Mouse (Mus musculus) embryo, embryonic 10.5 days (tissue): ENCODE data around the gene Abca12.

Source experiments
- DNase-seq: peaks from one replicate; pipeline ENCODE4 v3.0.0-alpha.2; 2015; ENCODE audit warnings: low spot score

Gene Abca12

GRCm38 (mm10) chr1:71414810-71415209 is at the start of gene Abca12:
Abca12 (minus strand) TSS chr1:71414910.
- no peak for DNase-seq

DNA sequence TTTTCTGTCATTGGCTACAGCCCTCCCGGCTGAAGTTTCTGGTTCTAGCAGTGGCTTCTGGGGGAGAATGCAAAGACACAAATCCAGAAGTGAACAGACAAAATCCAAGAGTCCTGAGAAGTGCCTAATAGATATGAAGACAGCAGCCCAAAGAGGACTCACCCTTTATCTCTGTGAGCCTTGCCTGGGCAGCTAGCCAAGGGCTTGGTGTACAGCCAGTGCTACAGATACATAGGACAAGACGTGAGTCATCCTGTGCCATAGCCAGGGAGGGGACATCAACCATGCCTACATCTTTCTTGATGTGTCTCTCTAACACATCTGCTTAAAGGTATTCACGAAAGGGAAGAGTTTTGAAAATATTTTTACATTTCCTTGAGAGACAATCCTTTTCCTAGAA is 43.3 kb upstream of the Abca12 start:
- DNase-seq: no peak

GRCm38 (mm10) chr1:71447424-71447823 is 32.7 kb upstream of the Abca12 start:
- DNase-seq: no peak

GRCm38 (mm10) chr1:71421741-71422333 is 7.1 kb upstream of the Abca12 start:
- DNase-seq: peak; percentile 8

GRCm38 (mm10) chr1:71418467-71418866 is 3.8 kb upstream of the Abca12 start:
- DNase-seq: no peak

DNA sequence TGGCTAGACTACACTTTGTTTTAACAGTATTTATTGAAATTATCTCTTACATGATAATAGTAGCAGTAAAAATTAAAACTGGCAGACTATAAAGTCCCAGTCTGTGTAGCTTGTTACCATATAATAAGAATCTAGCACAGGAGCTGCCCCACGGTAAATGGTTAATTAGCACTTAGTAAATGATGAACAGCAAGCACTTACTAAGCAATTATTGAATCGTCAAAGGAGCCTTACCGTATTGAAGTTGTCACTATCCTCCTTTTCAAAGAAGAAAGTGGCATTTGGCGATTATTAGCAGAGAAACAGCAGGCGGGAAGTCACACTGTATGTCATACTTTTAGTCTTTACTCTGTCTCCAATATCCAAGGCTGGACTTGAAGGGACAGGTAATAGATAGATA is 3.2 kb upstream of the Abca12 start:
- no peak for DNase-seq

DNA sequence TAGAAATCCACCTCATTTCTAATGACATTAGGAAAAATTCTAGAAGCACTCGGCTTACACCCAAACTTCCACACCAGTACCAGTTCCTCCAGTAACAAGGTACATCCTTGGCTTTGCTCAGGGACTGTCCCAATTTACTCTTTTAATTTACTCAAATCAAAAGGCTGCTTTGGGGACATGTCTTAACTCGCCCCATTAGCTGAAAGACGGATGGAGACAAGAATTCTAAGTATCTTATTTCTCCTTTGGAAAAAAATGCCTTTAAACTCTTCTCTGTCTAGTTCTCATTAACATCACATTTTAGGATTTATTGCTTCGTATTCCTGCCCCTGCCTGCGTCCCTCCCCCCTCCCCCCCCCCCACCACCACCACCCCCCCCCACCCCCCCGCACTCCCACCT is 626 bp downstream of the Abca12 start:
- DNase-seq: no peak

DNA sequence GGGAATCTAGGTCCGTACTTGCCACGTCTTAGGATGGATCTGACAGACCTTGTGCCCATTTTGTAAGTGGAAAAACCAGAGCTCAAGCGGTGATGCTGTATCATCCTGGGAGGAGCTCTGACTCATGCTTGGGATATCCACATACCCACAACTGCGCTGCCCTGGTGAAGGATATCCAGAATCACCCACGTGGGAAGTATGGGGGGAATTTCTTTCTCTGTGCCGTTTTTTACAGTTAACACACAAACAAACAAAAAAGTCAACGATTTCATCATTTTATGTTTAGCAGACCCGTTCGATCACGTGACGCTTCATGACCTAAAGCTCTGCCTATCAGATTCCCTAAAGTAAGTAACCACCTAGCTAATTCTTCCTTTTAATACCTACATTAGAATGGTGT is 1.6 kb downstream of the Abca12 start:
- DNase-seq: no peak

GRCm38 (mm10) chr1:71407711-71408110 is 7.0 kb downstream of the Abca12 start:
- peak; percentile 8 for DNase-seq

DNA sequence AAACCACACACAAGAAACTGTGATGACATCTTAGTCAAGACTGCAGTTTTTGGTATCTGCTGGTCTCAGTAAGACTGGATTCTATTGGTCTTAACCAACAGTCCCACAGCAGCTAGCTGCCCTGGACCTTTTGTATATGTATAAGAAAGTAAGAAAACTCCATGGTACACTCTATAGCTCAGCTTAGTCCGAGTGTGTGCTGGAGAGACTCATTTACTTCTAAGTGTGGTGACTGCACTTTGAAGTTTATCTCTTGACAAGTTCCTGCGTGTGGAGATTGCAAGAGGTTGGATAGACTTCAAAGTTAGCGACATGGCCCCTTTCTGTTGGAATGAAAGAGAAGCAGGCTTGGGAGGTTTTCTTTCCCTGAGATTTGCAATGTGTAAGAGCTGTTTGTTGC is 17.1 kb downstream of the Abca12 start:
- DNase-seq: no peak

- no peak for DNase-seq
Observed at GRCm38 (mm10) chr1:71396105-71396504, 18.6 kb downstream of the Abca12 start.

DNA sequence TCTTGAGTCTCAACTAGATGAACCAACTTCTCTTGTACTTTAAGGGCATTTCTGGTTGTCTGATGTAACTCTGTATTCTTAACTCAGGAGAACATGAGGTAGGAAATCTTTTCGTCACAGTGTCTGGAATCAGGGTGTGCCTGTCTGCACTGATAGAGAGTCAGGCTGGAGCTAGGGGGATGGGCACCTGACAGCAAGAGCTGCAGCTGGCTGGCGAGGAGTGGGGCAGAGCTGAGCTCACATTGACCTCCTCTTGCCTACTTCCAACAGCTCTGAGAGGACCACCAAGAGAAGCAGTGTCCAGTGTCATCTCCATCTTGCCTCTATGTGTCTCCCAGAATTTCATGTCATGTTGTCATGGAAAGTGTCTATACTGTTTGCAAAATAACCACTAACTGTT is 20.5 kb downstream of the Abca12 start:
- DNase-seq: no peak

DNA sequence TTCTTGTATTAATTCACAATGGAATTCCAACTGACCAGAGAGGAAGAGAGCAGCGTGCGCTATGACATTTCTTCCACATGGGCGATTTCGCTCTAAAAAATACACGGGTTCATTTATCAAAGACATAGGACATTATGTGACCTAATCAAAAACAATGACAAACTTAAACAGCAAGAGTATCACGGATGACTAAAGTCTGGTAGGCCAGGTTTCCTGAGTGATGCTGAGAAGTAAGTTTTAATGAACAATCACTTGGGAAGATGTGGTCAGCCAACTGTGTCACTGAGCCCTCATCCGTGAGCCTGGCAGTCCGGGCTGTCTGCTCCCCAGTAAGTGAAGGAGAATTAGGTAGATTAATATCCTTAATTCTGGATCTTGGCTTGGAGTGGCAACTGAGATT is 21.2 kb downstream of the Abca12 start:
- no peak for DNase-seq

DNA sequence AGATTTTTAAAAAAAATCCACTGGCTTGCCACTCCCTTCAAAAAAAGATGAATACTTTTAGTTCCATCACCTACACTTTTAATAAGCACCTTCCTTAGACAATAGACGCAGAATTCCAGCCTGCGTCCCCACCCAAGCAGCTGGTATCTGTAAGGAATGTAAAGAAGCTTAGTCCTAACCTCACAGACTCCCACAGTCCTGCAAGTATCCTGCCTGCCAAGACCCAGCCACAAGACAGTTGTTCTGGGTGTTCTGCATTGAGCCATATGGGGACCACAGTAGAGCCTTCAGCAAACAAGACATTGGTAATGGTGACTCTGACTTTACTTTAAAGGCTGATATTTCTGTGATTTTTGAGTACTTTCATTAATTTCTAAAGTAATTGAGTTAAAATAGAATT is 22.2 kb downstream of the Abca12 start:
- DNase-seq: no peak

- DNase-seq: no peak
Observed at GRCm38 (mm10) chr1:71386593-71386992, 28.1 kb downstream of the Abca12 start.

GRCm38 (mm10) chr1:71384098-71384497 is 30.6 kb downstream of the Abca12 start:
- no peak for DNase-seq

GRCm38 (mm10) chr1:71373090-71373489 is 41.6 kb downstream of the Abca12 start:
- no peak for DNase-seq

- no peak for DNase-seq
Observed at GRCm38 (mm10) chr1:71370266-71370665, 44.4 kb downstream of the Abca12 start.

GRCm38 (mm10) chr1:71367770-71368169 is 46.9 kb downstream of the Abca12 start:
- DNase-seq: no peak

DNA sequence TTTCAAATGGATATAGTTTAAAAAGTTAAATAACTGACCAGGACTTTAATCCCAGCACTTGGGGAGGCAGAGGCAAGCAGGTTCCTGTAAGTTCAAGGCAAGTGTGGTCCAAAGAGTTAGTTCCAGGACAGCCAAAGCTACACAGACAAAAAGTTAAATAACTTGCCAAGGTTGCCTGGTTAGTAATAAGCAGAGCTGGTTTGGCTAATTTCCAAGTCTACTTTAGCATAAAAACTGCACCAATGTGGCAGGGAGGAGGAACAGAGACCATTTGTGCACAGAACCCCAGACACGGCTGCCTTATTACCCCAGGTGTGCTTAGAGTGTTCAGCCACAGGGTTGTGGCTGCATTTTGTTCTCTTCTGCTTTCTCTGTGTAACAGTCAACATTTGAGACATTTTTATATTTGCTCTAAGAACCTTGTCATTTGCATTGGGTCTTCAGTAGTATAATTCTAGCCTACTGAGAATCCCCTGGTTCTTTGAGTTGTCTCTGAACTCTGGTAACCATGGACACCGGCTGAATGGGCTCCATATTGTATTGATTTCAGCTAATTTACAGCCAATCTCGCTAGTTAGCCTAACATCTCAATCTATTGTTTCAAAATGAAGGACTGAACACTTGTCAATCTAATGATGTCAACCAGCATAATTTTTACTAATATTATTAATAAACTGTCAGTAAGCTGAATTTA is 71.7 kb downstream of the Abca12 start:
- peak; percentile 25 for DNase-seq

- DNase-seq: no peak
Observed at GRCm38 (mm10) chr1:71342261-71342594, 72.5 kb downstream of the Abca12 start.

GRCm38 (mm10) chr1:71341370-71342260 is 73.1 kb downstream of the Abca12 start:
- DNase-seq: no peak
